Mouse (Mus musculus): ENCODE results near the gene Kif17. TPM values are rescaled to one million over a fixed set of nuclear protein-coding genes. Genes with fewer than 3 reads are reported as not detected.

Gene Kif17
- not detected for total RNA-seq (2021)
- long read RNA-seq, experiment 1, result 0 reads
- long read RNA-seq, experiment 2, result 0 reads

GRCm38 (mm10) chr4:138250088-138250960 is at the start of gene Kif17, which contains the start of gene Sh2d5:
Kif17 (plus strand) TSS chr4:138250435.
Sh2d5 (plus strand) TSS chr4:138250403.
- DNase-seq, result peak; percentile 63

GRCm38 (mm10) chr4:138200769-138201168 is 49.5 kb upstream of the Kif17 start:
- no peak for DNase-seq

DNA sequence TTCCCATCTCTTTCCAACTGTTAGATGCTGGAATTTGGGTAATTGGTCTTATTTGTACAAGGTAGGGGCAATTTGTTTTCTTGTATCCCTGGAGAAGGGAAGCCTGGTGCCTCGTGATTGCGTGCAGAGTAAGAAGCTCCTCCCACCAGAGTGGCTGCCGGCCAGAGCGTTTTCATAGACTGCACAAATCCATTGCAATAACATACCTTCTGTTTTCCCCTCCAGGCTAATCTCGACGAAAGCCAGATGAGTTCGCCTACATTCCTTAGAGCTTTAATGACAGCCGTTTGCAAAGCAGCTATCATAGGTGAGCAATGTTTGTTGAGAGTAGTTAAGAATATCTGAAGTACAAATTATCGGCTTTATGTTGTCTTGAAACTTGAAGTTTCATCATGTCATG is 48.5 kb upstream of the Kif17 start:
- DNase-seq, result no peak

DNA sequence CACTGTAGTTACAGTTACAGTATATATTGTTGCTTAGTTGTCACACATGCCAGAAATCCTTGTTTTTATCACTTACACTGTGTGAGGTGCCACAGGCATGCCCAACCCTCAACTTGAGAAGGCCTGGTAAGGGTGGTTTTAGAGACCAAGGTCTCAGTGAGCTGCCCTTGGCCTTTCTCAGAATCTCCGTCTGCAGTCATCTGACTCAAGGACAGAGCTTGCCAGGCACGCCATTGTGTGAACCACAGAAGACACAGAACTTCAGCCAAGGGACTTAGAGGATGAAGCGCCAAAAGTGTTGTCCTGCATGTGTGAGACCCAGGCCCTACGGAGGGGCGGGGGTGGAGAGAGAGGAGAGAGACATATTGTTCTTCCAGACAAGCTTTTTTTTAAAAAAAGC is 40.1 kb upstream of the Kif17 start:
- no peak for DNase-seq

GRCm38 (mm10) chr4:138213861-138214260 is 36.4 kb upstream of the Kif17 start:
- DNase-seq, result no peak

GRCm38 (mm10) chr4:138215671-138216199 is 34.5 kb upstream of the Kif17 start:
- no peak for DNase-seq

GRCm38 (mm10) chr4:138216200-138216890 is 33.9 kb upstream of the Kif17 start, which contains the start of gene Hp1bp3:
Hp1bp3 (plus strand) TSS chr4:138216296.
- DNase-seq, result peak; percentile 65

- peak; percentile 99 for DNase-seq
These were observed 33.3 kb upstream of the Kif17 start for GRCm38 (mm10) chr4:138216891-138217392.

DNA sequence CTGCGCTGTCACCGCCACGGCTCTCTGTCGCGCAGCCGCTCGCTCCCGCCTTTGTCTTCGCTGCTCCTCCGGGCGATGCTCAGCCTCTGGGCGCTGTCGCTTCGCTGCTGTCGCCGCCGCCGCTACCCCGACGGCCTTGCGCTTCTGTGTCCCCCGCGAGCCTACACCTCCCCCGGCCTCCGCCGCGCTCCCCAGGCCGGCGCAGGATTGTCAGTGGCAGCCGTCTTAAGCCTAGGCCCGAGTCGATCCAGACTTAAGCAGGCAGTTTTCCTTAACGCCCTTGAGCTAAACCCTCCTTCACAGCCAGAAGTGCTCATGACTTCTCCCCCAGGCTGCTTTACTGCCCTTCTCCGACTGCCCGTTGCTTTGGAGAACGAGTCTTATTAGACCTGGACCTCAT is 32.8 kb upstream of the Kif17 start:
- DNase-seq, result peak; percentile 31

- DNase-seq, result no peak
These were observed 32.1 kb upstream of the Kif17 start for GRCm38 (mm10) chr4:138217951-138218685.

- no peak for DNase-seq
These were observed 30.9 kb upstream of the Kif17 start for GRCm38 (mm10) chr4:138219331-138219730.

DNA sequence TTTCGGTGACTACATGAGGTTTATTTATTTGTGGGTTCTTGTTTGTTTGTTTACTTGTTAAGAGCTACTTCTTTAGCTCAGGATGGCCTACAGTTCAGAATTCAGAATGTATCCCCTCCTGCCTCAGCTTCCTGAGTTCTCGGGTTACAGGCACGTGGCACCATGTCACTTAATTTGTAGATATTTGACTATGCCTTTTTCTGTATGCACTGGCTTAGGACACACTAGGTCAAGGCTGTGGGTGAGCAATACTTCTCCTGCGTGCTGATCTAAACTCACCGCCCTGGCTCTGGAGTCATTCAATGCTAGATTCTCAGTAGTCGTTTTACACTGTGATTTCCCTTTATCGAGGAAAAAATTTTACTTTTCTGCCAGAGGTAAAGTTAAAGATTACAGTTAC is 29.5 kb upstream of the Kif17 start:
- no peak for DNase-seq

GRCm38 (mm10) chr4:138221406-138221805 is 28.8 kb upstream of the Kif17 start:
- no peak for DNase-seq

DNA sequence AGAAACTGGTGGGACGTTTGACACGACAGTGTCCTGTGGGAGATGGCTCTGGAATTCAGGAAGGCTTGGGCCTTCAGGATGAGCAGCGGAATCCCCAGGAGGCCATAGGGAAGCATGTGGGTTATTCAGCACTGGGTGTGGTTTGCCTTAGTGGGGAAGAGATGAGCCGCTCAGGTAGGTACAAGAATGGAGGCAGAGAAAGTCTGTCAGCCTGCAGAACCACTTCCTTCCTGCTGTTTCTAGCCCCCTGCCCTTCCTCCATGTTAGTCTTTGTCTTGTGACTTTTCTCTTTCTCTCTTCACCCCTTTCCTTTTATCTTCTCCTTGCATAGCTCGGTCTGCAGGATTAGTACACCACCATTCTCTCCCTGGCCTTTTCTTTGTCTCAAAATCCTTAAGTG is 27.8 kb upstream of the Kif17 start:
- no peak for DNase-seq

DNA sequence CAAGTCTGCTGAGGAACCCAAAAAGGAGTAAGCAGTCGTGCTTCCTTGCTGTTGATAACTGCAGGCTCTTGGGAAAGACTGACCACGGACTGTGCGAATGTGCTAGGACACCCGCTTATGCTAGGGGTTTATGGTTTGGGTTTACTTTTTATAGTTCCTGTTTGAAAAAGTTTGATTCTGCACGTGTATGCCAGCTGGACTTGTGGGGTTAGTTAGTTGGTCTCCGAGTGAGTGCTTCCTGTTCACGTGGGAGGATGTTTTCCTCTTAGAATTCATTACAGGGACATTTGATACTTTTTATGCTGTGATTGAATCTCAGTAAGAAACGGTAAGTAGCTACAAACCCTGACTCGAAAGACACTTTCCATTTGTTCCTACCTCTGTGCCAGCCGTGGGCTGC is 26.6 kb upstream of the Kif17 start:
- no peak for DNase-seq

- no peak for DNase-seq
These were observed 3.2 kb upstream of the Kif17 start for GRCm38 (mm10) chr4:138246756-138247665.

- no peak for DNase-seq
These were observed 1.6 kb downstream of the Kif17 start for GRCm38 (mm10) chr4:138251819-138252218.

DNA sequence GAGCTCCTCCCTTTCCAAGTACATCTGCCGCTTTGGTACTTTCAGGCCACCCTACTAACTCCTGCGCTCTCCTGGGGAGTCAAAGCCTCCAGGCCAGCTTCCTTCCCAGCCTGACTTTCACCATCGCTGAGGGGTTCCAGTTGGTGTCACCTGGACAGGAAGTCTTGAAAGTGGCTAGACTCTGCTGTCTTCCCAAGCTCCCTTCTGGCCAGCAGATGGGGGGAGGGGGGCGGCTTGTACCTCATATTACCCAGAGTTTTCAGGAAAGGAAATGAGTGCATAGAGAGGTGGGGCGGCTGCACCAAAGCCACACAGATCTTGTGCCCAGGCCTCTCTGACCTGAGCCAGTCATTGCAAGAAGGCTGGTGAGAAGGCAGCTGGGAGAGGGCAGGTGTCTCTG is 2.0 kb downstream of the Kif17 start:
- DNase-seq, result no peak

DNA sequence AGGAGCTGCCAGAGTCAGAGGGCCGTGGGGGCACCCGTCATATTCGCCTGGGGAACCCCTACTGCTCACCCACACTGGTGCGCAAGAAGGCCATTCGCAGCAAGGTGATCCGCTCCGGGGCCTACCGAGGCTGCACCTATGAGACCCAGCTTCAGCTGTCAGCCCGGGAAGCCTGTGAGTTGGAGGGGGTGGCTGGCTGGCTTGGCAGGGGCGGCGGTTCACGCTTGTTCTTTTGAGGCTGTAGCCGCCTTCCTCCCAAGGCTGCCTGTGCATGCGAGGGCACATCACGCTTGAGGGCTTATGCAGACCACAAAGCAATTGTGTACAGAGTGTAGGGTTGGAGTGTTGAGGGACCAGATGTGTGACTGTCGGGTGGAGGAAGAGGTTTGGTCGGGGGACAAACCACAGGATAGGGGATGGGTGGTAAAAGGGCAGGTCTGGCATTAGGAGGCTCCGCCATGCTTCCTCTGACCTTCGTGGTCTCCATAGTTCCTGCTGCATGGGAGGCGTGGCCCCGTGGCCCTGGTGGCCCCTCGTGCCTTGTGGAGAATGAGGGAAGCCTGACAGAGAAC is 7.0 kb downstream of the Kif17 start:
- no peak for DNase-seq

- DNase-seq, result no peak
These were observed 8.4 kb downstream of the Kif17 start for GRCm38 (mm10) chr4:138258663-138259062.

- DNase-seq, result no peak
These were observed 9.2 kb downstream of the Kif17 start for GRCm38 (mm10) chr4:138259482-138259881.
